Mouse (Mus musculus): Measurements from ENCODE around the gene Tubb3. TPM values are rescaled to one million over a fixed set of nuclear protein-coding genes. Genes with fewer than 3 reads are reported as not detected.
"Not testable (repeated sequence)": the region's sequence is repeated elsewhere in the genome, so short reads cannot be mapped to it uniquely, and the experiment has no call there.

Tubb3 gene
- total RNA-seq, 4 experiments from 2014 or later, result 381 to 406 (median 387) TPM

DNA sequence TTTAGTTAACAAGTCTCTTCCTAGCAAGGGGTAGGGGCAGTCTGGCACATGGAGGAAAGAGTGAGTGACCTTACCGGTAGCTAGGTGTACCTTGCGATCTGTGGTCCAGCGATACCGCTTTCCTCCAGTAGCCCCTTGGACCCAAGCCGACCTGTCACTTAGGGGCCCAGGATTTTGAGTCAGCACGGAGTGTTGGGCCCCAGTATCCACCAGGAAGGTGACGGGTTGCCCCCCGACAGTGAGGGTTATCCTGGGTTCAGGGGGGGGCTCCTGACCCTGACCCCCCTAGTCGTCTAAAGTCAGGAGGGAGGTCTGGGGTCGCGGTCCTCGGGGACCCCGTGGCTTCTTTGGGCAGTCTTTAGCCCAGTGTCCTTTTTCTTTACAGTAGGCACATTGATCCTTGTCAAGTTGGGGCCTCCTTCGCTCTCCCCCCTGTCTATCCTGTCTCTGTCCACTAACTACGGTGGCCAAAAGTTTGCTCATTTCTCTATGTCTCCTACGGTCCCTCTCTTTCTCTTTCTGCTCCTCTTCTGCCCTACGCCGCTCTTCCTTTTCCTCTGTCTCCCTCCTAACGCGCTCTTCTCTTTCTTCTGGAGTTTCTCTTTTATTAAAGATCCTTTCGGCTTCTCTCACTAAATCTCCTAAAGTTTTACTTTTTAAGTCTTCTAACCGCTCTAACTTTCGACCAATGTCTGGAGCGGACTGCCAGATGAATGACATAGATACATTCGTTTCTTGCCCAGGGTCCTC is 20.6 kb downstream of the Tubb3 start:
- no peak for DNase-seq (ENCODE audit: low spot score in 2 of 2)

DNA sequence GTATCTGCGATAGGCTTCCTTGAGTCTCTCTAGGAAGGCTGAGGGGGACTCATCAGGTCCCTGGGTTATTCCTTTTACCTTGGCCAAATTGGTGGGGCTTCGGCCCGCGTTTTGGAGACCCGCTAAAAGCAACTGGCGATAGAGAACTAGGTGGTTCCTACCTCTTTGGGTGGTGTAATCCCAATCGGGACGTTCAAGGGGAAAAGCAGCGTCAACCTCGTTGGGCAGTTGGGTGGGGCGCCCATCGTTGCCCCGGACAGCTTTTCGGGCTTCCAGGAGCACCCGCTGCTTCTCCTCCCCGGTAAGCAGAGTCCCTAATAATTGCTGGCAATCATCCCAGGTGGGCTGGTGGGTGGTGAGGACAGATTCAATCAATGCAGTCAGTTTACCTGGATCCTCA is 21.2 kb downstream of the Tubb3 start:
- no peak for DNase-seq (ENCODE audit: low spot score in 2 of 2)

DNA sequence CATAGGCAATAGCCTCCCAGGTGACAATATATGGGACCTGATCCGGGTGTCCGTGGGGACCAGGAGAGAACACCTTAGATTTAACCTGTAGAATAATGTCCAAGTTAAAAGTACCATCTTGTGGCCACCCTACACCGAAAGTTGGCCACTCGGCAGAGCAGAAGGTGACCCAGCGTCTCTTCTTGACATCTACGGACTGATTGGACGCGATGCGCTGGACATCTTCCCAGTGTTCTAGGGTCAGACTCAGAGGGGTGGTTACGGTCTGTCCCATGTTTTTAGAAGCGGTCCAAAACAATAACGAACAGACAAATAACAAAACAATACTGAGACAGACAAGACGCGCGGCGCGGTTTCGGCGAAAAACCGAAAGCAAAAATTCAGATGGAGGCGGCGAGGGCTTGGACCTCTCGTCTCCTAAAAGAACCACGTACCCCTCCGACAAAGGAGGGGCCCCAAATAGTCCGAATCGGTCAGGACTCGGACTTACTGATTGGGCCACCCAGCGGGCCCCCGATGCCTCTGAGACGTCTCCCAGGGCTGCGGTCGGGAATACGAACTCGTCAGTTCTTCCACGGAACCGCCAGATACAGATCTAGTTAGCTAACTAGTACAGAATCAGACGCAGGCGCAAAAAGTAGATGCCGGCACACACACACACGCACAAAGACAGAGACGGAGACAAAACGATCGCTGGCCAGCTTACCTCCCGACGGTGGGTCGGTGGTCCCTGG is 22.2 kb downstream of the Tubb3 start:
- DNase-seq (ENCODE audit: low spot score in 2 of 2), result not testable (repeated sequence)

DNA sequence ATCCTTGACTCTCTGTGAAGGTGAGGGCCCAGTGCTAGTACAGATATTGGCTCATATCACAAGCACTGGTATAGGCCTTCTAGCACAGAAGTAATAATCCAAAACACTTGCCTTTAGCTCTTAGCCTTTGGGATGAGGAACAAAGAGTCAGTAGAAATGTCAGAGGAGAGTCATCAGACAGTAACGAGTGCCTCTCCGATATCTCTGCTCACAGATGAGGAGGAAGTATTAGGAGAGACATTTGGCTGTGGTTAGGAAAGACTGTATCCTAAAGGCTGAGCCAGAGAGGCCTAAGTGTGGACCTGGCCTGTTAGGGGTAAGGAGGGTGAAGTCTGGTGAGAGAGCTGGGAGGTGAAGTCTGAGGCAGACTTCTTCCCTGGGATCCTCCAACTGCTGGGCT is 30.6 kb downstream of the Tubb3 start:
- DNase-seq (ENCODE audit: low spot score in 2 of 2), result no peak

DNA sequence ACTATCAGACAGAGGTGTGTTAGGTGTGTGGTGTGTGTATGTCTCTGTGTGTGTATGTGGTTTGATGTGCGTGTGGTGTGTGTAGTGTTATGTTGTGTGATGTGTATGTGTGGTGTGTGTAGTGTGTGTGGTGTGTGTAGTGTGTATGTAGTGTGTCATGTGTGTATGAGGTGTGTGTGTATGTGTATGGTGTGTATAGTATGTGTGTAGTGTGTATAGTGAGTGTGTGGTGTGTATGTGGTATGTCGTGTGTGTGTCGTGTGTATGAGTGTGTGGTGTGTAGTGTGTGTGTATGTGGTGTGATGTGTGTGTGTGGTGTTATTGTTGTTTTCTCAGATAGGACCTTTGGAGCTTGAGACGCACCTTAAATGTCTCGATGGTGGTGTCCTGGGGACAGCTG is 31.1 kb downstream of the Tubb3 start:
- no peak for DNase-seq (ENCODE audit: low spot score in 2 of 2)

DNA sequence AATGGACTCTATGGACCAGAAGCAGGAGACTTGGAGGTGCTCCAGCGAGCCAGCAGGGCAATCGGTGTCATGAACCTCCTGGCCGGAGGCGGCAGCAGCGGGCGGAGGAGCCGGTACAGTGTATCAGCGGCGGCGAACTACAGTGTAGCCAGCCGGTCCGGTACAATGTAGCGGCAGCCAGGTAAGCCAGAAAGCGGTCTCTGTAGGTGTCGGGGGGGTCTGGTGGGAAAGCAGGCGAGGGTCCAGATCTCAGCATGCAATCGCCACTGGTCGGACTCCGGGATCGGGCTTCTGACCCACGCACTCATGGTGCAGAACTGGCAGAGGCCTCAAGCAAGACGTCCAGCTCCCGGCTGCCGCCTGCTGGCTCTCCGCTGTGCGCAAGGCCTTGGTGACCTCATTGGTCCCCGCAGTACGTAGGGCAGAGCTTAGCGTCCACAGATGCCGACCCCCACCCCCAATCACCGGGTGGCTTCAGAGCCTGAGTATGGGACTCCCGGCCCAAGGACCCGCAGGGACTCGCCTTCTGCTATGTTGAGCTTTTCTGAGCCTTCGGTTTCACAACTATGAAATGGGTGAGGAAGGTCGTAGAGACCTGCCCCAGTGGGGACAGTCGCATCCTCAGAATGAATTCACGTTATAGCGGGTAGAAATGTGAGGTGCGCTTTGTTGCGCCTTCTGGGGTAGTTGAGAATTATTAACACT is 31.8 kb downstream of the Tubb3 start:
- DNase-seq (ENCODE audit: low spot score in 2 of 2), result peak; percentile 90 to 93

DNA sequence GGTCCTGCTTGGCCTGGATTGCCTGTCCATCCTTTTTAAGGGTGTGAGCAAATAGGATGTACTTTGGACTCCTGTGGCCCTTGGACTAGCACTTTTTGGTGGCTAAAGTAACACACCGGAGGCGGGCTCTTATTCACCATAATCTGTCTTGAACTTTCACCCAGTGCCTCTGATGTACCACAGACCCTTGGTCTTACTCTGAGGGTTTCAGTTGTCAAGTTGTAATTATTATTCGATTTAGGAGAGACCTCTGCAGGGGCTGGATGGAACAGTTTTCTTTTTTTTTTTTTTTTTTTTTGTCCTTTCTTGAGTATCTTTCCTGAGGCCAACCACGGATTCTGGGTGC is 32.3 kb downstream of the Tubb3 start:
- DNase-seq (ENCODE audit: low spot score in 2 of 2), result no peak

DNA sequence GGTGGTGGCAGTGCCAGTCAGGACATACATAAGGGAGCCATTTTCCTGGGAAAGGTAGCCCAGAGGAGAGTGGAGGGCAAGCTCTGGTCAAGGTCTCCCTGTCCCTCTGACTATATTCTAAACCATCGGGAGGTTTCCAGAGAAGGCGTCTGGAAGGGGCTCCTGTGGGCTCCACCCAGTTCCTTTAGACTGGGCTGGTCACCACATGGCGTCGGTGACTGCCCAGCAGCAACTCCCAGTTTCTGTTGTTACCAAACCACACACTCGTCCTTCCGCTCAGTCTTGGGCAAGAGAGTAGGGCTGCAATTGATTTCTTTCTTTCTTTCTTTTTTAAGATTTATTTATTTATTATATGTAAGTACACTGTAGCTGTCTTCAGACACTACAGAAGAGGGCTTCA is 32.9 kb downstream of the Tubb3 start:
- no peak for DNase-seq (ENCODE audit: low spot score in 2 of 2)

DNA sequence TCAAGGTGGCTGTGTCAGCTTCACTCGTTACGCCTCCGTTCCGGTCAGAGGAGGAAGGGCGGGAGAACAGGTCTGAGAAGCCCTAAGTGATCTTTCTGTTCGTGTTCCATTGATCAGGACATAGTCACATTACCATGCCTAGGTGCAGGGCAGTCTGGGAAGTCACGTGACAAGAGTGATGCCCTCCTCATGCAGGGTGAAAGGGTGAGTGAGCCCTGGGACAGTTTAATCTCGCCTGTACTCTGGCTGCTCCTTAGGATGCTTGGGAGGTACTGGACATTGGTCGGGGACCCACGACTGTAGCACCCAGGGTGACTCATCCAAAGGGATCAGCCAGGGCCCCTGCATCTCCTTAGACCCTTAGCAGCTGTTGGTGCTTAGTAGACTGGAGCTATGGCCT is 34.8 kb downstream of the Tubb3 start:
- DNase-seq (ENCODE audit: low spot score in 2 of 2), result no peak

DNA sequence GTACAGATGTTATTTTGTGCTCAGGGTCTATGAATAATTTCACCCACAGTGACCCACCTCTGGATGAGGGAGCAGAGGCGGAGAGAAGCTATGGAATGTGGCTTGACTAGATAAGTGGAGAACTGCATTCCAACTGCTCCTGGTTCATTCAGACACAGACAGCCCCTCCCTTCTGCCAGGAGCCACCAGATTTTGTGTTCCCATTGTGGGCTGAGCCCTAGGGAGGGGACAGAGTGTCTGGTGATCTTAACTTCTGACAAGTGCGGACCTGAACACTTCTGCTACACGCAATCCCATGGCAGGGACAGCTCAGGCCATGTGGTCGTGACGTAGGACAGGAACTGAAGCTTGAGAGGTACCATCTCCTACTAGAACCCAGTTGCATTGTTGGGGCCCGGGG is 35.6 kb downstream of the Tubb3 start:
- DNase-seq (ENCODE audit: low spot score in 2 of 2), result no peak

DNA sequence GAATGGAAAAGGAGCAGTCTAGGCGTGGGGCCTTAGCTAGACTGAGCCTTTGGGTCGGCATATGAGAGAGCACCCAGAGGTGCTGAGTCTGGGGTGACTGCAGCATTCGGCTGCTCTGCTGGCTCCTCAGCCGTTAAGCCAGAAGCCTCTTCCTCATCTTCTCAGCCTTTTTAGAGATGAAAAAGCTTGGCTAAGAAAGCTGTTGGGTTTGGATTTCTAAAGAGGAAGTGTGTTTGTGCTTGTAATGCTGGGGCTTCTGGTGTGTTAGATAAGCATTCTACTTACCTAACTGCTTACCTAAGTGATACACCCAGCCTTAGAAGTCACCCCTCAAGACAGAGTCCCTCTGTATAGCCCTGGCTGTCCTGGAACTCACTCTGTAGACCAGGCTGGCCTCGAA is 39.6 kb downstream of the Tubb3 start:
- no peak for DNase-seq (ENCODE audit: low spot score in 2 of 2)

DNA sequence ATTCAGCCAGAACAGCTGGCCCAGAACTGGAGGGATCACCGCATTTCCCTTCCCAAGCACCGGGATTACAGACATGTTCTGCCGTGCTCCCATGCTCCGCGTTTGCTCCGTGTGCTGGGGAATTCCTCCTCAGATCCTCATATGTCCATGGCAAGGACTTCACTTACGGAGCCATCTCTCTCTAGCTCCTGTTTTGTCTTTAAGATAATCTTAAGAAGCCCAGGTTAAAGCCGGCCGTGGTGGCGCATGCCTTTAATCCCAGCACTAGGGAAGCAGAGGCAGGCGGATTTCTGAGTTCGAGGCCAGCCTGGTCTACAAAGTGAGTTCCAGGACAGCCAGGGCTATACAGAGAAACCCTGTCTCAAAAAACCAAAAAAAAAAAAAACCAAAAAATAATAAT is 40.5 kb downstream of the Tubb3 start:
- not testable (repeated sequence) for DNase-seq (ENCODE audit: low spot score in 2 of 2)

DNA sequence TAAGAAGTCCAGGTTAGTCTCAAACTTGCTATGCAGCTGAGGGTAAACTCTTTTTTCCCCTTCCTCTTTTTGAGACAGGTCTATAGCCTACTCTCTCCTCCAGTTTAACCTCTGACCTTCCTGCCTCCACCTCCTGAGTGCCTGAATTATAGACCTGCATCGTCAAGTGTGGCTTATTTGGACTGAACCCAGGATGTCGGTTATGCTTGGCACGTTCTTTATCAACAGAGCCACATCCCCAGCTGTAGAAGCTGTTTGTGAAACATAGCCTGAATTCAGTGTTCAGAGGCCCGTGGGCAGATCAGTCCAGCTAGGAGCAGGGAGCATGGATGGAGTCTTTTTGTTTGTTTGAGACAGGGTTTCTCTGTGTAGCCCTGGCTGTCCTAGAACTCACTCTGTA is 40.9 kb downstream of the Tubb3 start:
- DNase-seq (ENCODE audit: low spot score in 2 of 2), result no peak

DNA sequence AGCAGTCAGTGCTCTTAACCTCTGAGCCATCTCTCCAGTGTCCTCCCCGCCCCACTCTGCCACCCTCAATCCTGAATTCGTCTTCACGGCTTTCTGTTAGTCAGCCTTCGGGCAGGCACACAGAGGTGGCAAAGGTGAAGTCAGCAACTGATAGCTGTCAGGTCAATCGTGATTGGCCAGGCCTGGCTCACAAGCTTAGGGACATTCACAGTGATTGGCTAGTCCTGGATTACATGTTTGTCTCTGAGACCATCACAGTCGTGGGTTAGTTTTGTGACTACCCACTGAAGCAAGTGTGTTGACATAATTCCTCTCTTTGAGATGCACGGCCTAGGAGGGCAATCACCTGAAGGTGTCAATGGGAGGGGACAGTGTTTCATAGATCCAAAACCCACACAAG is 42.1 kb downstream of the Tubb3 start:
- no peak for DNase-seq (ENCODE audit: low spot score in 2 of 2)

DNA sequence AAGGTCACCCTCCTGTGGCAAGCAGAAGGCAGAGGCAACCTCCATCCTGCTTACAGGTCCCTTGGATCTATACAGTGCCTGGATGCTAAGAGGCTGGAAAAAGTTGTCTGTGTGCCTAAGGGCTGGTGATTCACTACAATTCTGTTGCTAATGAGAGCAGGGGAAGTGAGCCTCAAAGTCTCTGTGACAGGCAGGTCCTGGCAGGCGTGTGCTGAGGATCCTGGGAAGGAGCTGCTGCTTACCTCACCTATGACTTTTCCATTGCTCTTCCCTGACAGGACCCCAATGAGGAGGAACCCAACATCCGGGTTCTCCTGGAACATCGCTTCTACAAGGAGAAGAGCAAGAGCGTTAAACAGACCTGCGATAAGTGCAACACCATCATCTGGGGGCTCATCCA is 42.7 kb downstream of the Tubb3 start:
- no peak for DNase-seq (ENCODE audit: low spot score in 2 of 2)

DNA sequence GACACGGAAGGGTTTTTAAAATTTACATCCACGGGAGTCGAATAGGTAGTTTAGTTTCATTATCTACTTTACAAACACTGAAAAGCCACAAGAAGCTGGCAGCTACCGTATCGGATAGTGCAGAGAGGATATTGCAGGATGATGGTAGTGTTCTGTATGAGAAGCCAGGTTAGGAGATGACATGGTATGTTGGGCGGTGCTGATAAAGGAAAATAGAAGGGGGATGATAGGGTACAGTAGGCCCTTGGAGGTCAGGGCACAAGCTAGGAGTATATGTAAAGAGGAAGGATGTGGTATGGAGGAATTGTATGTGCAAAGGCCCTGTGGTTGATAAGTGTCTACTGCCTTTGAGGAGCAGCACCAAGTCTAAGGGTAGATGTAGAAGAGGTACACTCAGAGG is 43.3 kb downstream of the Tubb3 start:
- no peak for DNase-seq (ENCODE audit: low spot score in 2 of 2)

DNA sequence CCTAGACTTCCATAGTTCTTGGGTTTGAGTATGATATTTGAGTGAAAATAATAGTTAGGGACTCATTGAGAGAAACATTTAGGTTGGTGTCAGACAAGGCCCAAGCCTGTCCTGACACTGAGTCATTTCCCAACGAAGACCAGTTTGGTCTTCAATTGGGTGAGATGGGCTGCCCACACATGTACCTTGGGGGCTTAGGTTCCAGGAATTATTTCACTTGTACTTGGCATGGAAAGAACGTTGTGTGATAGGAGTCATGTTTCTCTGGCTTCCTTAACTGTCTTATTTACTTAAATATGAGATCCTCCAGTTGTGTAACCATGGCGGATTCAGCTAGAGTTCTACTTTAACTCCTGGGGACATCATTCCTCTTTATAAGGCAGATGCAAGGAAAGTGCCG is 52.4 kb downstream of the Tubb3 start:
- no peak for DNase-seq (ENCODE audit: low spot score in 2 of 2)

DNA sequence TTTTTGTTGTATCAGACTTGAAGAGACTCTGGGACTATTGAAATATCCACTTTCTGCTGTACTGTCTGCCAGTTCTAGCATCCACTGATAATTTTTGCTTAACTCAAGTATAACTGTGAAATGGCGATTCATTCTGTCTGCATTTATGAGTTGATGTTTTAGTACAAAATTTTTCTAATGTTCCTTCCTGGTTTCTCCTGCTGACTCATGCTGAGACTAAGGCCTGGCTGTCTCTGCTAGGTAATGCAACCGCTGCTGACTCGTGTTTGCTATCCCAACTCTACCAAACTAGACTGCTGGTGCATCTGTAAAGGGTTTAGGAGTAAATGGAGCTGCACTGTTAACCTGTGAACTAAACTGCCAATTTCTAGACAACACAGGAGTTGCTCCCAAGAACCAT is 56.3 kb downstream of the Tubb3 start:
- DNase-seq (ENCODE audit: low spot score in 2 of 2), result no peak
